Mouse (Mus musculus) urinary bladder, adult 2 months (tissue): ENCODE results near the gene Isg20. TPM values are rescaled to one million over a fixed set of nuclear protein-coding genes. Genes with fewer than 3 reads are reported as not detected.

Experiments
- DNase-seq: peaks from one replicate; pipeline ENCODE4 v3.0.0; 2022; ENCODE audit warnings: low spot score
- polyA plus RNA-seq: library from polyadenylated mRNA; depleted of rRNA; stranded (reverse); fragments of >200 nt; gene quantifications from 2 replicates; pipeline ENCODE4 v1.2.3, GENCODE M21; 2012

Gene Isg20
- polyA plus RNA-seq, 1 experiment = 41.1 TPM

GRCm38 (mm10) chr7:78903174-78903870 is 9.9 kb upstream of the Isg20 start:
- no peak for DNase-seq

DNA sequence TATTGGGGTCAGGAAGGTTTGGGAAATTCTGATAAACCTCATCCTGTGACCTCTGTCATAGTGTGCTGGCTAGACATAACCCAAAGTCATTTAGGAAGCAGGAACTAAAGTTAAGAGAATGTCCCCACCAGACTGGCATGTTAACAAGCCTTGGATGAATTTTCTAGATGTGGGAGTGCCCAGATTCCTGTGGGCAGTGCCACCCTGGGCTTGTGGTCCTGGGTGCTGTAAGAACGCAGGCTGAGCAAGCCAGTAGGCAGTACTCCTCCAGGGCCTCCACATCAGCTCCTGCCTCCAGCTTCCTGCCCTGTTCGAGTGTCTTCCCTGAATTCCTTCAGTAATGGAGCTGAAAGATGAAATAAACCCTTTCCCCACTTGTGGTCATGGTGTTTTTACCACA is 9.0 kb upstream of the Isg20 start:
- DNase-seq = no peak

GRCm38 (mm10) chr7:78909026-78909425 is 4.2 kb upstream of the Isg20 start:
- DNase-seq = no peak

GRCm38 (mm10) chr7:78910336-78911098 is 2.7 kb upstream of the Isg20 start:
- DNase-seq = no peak

DNA sequence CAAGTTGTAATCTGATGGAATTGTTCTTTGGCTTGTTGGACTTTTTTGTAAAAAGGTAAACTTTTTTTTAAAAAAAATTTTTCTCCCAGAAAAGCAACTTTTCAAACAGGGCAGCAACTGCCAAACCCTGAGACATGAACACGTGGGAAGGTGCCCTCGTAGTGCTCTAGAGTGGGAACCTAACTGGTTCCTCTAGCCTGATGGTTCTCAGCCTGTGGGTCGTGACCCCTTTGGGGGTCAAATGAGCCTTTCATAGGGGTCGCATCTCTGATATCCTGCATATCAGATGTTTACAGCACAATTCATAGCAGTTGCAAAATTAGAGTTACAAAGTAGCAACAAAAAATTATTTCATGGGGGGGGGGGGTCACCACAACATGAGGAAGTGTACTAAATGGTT is 2.0 kb upstream of the Isg20 start:
- DNase-seq = no peak

DNA sequence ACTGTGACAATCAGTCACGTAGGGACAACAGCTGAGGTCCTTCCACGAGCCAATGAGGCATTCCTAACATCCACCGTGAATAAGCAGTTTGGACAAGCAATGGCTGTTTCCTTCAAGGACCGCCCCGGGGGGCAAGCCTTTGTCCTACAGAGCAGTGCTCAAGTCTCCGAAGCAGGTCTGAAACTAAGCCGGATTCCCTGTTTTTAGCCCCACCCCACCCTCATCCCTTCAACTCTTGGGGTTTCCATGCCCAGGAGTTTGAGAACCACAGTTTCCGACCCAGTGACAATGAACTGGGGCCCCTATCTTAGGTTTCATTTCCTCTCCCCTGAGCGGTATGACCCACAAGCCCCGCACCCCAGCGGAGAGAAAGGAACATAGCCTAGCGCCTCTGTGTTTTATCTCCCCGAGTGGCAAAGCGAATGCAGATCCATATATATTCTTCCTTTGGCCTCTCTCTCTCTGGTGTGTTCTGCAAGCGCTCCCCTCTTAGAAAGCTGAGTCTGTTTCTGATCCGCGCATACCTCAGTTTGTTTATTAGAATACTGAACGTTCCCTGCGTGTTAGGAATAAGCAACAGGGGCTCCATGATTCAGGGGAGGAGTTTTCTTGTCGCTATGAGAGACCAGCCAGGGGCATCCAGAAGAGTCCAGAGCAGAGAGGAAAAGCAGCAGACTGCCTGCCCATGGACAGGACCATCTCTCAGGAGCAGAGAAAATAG is 811 bp upstream of the Isg20 start:
- no peak for DNase-seq

GRCm38 (mm10) chr7:78913649-78914544 is 673 bp downstream of the Isg20 start:
- DNase-seq = peak; percentile 59

- DNase-seq = no peak
Observed at GRCm38 (mm10) chr7:78914545-78914845, 1.3 kb downstream of the Isg20 start.

- DNase-seq = no peak
Observed at GRCm38 (mm10) chr7:78914896-78915510, 1.8 kb downstream of the Isg20 start.

DNA sequence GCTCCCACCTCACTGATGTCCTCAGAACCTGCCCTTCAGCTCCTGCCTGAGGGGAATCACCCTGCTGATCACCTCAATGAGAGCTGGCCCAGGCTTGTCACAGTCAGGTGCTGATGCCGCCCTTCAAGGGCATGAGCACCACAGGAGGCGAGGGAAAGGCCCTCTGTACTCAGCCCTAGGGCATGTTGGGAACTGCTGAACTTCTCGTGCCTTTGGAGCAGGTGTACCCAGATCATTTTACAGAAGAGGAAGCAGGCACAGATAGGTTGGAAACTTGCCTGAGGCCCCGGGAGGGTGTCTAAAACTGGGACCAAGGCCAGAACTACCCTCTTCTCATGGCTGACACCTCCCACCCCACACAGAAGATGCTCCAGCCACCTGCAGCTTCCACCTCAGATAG is 5.5 kb downstream of the Isg20 start:
- no peak for DNase-seq

- no peak for DNase-seq
Observed at GRCm38 (mm10) chr7:78922506-78922905, 9.3 kb downstream of the Isg20 start.

DNA sequence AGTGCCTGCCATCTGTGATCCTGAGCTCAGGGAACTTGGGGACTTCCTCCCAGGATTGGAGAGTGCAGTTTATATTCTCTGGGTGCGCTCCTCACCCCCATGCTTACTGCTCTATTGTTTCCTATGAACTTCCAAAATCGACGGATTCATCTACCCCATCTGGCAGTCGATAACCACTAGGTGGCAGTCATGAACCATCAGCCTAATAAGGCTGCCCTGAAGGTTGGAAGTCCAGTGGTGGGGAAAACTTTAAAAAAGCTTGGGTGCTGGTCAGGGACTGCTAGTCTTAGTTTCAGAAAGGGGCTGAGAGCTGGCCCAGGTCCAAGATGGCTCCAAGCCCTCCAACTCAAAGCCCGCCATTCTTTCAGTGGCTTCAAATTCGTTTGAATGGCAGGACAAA is 11.1 kb downstream of the Isg20 start:
- DNase-seq = no peak

DNA sequence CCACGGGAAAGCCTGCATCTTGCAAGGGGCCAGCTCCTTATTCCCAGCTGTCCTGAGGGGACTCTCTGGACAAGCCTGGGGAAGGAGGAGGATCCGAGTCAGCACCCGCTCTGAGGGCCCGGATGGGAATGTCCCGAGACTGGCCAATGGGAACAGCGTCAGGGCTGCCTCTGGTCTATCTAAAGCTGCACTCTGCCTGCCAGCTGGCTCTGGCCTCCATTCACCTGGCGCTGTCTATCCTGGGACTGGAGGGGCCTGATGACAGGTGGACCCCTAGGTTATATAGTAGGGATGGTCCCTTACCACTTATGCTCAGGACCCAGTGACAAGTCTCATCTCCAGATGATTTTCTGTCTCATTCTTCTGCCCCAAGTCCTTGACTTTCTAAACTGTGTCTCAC is 11.6 kb downstream of the Isg20 start:
- DNase-seq = no peak

DNA sequence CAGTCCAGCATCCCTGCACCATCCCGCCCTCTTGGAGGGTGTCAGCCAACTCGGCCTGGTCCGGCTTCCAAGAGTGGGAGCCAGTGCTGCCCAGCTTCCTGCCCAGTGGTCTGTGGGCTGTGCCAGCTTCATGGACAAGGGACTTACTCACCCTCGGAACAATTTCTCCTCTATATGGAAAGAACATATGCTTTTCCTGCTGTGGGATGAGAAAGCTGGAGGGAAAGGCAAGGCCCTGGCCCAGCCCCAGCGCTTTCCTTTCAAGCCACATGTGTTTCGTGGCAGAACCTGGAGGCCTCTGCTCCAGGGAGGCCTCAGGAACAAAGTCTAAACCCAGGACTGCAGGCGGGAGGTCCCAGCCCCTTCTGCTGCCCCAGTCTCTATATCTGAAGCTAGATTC is 12.5 kb downstream of the Isg20 start:
- DNase-seq = no peak

DNA sequence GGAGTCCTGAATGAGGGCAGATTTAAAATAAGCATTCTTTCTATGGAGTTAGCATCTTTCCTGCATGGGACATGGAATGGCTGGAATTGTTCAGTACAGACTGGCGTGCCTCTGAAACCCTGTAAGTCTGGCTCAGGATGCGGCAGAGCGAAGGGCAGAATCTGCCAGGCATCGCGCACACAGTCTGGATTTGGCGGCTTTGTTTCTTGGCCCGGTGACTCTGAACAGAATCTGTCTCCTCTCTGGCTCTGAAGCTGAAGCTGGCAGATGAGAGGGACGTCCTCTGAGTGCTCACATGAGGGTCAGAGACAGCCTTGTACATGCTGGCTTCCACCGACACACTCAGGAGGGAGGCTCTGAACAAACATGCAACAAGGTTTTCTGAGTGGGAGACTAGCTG is 12.9 kb downstream of the Isg20 start:
- DNase-seq = no peak

GRCm38 (mm10) chr7:78927266-78927665 is 14.0 kb downstream of the Isg20 start:
- DNase-seq = no peak

DNA sequence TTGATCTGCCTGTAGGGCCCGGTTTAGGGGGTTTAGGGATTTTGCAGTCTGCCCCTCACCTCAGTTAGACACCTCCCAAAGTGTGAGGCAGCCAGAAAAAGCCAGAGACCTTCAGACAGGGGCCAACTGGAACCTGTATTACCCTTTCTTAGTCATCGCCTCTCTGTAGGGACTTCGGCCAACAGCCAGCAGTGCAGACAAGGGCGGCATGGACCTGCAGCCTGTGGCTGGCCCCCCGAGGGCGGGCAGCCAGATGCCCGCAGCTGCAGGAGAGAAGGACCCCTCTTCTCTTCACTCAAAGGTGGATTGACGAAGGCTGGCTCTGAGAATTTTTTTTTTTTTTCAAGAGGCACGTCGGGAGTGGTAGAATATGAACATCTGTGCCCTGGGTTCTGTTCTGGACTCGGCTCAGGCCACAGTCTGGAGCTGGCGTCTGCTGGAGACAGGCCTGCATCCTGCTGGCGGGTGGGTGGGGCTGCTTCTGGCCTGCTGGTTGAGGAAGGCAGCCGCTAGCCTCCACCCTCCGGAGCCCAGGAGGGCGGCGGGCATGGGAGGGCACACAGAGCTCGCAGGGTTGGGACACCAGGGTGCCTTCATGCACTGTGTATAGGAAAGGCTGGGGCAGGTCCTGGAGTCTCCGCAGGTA is 25.9 kb downstream of the Isg20 start:
- no peak for DNase-seq

GRCm38 (mm10) chr7:78940971-78941370 is 27.7 kb downstream of the Isg20 start:
- DNase-seq = no peak

GRCm38 (mm10) chr7:78942544-78942943 is 29.3 kb downstream of the Isg20 start:
- DNase-seq = no peak

- no peak for DNase-seq
Observed at GRCm38 (mm10) chr7:78953886-78954572, 40.8 kb downstream of the Isg20 start.
